Mouse (Mus musculus) spleen, adult 2 months (tissue): ENCODE measurements around the gene Cd300lg. TPM values are rescaled to one million over a fixed set of nuclear protein-coding genes. Genes with fewer than 3 reads are reported as not detected.
A peak's percentile ranks its signal among the peaks of the same experiment; 100 is the strongest.

Source experiments
- DNase-seq, 2 experiments: peaks; one replicate each; pipeline versions ENCODE4 v3.0.0 to v3.0.0-alpha.2; 2012 to 2021; ENCODE audit warnings: low spot score in 2 of 2, low read depth in 1 of 2
- H3K27ac ChIP-seq: fragments of 200-500 bp; 2 replicates; pipeline ENCODE4 v1.5.1; 2012; ENCODE audit warnings: low read length, inconsistent platforms; ENCODE audit not compliant: insufficient read depth
- H3K27me3 ChIP-seq: fragments of 200-500 bp; 2 replicates; pipeline ENCODE4 v1.6.1; 2012; ENCODE audit warnings: mild to moderate bottlenecking, moderate library complexity, low read length, inconsistent platforms; ENCODE audit not compliant: control insufficient read depth, insufficient read depth
- H3K36me3 ChIP-seq: fragments of 200-500 bp; 2 replicates; pipeline ENCODE4 v1.6.1; 2012; ENCODE audit warnings: mild to moderate bottlenecking, low read length, inconsistent platforms; ENCODE audit not compliant: control insufficient read depth, insufficient read depth
- H3K4me1 ChIP-seq: fragments of 200-500 bp; 2 replicates; pipeline ENCODE4 v1.6.1; 2011; ENCODE audit warnings: inconsistent platforms; ENCODE audit not compliant: control insufficient read depth, insufficient read depth, insufficient read length
- H3K4me3 ChIP-seq: fragments of 200-500 bp; 2 replicates; pipeline ENCODE4 v1.5.1; 2011; ENCODE audit warnings: mild to moderate bottlenecking, inconsistent platforms; ENCODE audit not compliant: insufficient read depth, insufficient read length; ENCODE audit errors: extremely low read depth
- CTCF ChIP-seq: fragments of 200-500 bp; IDR thresholded peaks from 2 replicates; pipeline ENCODE4 v1.5.1; 2011; ENCODE audit warnings: mild to moderate bottlenecking, inconsistent platforms; ENCODE audit not compliant: insufficient read depth, insufficient read length, insufficient replicate concordance; ENCODE audit errors: extremely low read depth
- POLR2A ChIP-seq: fragments of 200-500 bp; IDR thresholded peaks from 2 replicates; pipeline ENCODE4 v1.6.1; 2011; ENCODE audit warnings: low read depth, low read length, inconsistent platforms
- WGBS: fragments of 180-500 bp; shearing (Covaris S2); methylation state at CpG from one replicate; pipeline ENCODE4 v1.1.7; 2018; 5-methylcytosine and 5-hydroxymethylcytosine counted together
- polyA plus RNA-seq: library from polyadenylated mRNA; depleted of rRNA; stranded (reverse); fragments of >200 nt; gene quantifications from 2 replicates; pipeline ENCODE4 v1.2.3, GENCODE M21; 2012

Cd300lg gene
- polyA plus RNA-seq, 1 experiment: 12.8 TPM

DNA sequence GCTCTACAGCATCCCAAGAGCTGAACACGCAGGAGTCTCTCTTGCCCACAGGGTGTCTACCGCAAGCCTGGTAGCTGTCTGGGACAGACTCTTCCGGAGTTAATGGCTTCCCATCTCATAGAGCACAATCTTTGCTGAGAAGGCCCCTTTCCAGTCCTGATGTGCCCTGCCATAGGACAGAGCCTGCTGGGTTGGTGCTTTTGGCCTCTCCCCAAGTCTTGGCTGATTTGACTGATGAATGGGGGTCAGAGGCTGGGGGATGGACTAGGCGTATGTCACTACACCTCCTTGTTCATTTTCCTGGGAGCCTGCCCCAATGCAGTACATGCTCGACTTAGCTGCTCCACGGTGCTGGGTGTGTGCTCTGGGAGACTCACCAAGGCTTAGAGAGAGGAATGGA lies 3.5 kb upstream of the Cd300lg start:
- no peaks in the 10 kb centered on the region for H3K36me3 ChIP-seq
- no peaks in the 10 kb centered on the region for H3K4me1 ChIP-seq
- 94% methylated on average over 6 of the region's 6 CpGs for WGBS
- no peak overlapping the region for H3K4me3 ChIP-seq
- H3K27me3 ChIP-seq: no peaks in the 10 kb centered on the region
- H3K27ac ChIP-seq: no peak overlapping the region
- no peak for TF ChIP-seq POLR2A
- no peak for TF ChIP-seq CTCF
- no peak for DNase-seq

DNA sequence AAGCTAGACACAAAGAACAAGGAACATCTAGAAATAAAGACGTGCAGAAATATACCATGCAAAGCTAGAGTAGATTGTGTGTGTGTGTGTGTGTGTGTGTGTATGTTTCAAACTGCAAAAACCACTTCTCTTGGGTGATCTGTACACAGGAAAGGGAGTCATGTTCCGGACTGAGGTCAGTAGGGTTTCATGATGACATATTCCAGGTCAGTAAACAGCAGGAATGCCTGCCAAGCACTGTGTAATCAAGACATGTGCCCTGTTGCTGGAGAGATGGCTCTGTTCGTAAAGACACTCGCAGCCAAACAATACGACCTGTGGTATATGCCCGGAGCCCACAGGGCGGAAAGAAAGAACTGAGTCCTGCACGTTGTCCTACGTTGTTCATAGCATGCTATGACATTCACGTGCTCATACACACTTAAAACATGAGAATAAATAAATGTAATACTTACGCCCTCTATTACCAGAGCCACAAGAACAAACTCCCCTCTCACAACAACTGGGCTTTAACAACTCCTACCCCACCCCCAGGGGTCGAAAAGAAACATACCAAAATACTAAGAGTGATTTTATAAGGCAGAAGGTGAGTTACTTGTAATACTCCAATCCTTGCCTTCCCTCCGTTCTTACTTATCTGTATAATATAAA lies 1.7 kb upstream of the Cd300lg start:
- TF ChIP-seq POLR2A (no peak), CTCF (no peak)
- Histone ChIP-seq H3K27me3 (no peaks in the 10 kb centered on the region), H3K27ac (no peak overlapping the region), H3K4me3 (no peak overlapping the region), H3K36me3 (no peaks in the 10 kb centered on the region), H3K4me1 (no peaks in the 10 kb centered on the region)
- 76% methylated on average over 13 of the region's 13 CpGs for WGBS
- DNase-seq: no peak

DNA sequence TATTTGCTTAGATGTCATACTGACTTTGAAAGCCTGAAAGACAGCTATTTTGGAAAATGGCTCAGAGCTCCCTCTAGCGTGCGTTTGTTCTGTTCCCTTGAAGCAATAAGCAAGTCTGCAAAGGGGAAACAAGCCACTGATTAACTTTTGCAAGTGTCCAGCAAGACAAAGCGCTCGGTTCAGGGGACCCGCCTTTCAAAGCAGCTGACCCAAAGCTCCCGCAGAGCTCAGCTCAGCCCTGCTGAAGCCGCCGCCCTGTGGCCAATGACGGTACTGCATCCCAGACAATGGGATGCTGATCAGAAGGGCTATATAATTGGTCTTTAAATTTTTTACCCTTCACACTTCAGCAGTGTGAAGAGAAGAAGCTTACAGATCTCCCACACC lies 1.2 kb upstream of the Cd300lg start:
- Histone ChIP-seq H3K36me3 (no peaks in the 10 kb centered on the region), H3K27me3 (no peaks in the 10 kb centered on the region), H3K4me1 (no peaks in the 10 kb centered on the region), H3K4me3 (no peak overlapping the region), H3K27ac (no peak overlapping the region)
- DNase-seq: peak; percentile 23 to 66
- under 1% methylated on average over 9 of the region's 9 CpGs for WGBS
- no peak for TF ChIP-seq POLR2A
- TF ChIP-seq CTCF: peak; percentile 75

DNA sequence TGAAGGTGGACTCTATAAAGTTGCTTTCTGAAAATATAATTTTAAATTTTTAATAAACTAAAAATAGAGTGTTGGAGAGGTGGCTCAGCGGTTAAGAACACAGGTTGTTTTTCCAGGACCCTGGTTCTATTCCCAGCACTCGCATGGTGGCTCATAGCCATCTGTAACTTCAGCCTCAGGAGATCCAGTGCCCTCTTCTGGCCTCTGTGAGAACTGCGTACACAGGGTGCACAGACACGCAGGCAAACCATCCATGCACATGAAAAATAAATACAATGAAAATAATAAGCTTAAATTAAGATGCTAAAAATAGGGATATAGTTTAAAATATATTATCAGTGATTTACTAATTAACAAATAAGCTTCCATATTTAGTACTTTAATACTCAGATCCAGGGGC lies 663 bp upstream of the Cd300lg start:
- DNase-seq: no peak
- H3K27ac ChIP-seq: no peak overlapping the region
- no peaks in the 10 kb centered on the region for H3K27me3 ChIP-seq
- WGBS: 82% methylated on average over 4 of the region's 4 CpGs
- no peak overlapping the region for H3K4me3 ChIP-seq
- no peak for TF ChIP-seq POLR2A
- TF ChIP-seq CTCF: no peak
- H3K36me3 ChIP-seq: no peaks in the 10 kb centered on the region
- no peaks in the 10 kb centered on the region for H3K4me1 ChIP-seq

DNA sequence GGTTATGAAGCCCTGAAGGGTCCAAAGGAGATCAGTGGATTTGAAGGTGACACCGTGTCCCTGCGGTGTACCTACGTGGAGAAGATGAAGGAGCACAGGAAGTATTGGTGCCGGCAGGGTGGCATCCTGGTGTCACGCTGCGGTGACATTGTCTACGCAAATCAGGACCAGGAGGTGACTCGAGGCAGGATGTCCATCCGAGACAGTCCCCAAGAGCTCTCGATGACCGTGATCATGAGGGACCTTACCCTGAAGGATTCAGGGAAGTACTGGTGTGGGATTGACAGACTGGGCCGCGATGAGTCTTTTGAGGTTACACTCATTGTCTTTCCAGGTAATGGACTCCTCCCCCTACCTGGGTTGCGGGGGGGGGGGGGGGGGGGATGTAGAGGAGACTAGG lies 1.7 kb downstream of the Cd300lg start:
- Histone ChIP-seq H3K4me1 (no peaks in the 10 kb centered on the region), H3K4me3 (no peak overlapping the region), H3K27me3 (no peaks in the 10 kb centered on the region), H3K27ac (no peak overlapping the region), H3K36me3 (no peaks in the 10 kb centered on the region)
- DNase-seq: no peak
- no peak for TF ChIP-seq CTCF
- no peak for TF ChIP-seq POLR2A
- 95% methylated on average over 14 of the region's 14 CpGs for WGBS

DNA sequence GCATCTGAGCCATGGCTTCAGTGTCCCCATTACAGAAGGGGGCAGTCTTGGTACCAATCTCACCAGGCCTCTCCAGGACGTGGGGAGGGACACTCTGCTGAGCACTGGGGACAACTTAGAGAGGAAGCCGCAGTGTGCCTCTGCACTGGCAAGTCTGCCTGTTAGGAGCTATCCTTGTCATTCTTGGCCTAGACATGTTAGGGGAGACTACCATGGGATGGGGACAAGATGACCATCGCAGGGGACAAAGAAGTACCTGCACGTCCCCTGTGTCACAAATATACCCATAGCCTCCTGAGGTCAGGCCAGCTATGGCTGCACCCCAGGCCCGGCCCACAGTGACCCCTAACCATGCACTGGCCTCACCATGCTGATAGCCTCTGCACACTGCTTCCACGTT lies 2.1 kb downstream of the Cd300lg start:
- Histone ChIP-seq H3K27me3 (no peaks in the 10 kb centered on the region), H3K4me3 (no peak overlapping the region), H3K27ac (no peak overlapping the region), H3K4me1 (no peaks in the 10 kb centered on the region), H3K36me3 (no peaks in the 10 kb centered on the region)
- 85% methylated on average over 6 of the region's 6 CpGs for WGBS
- no peak for DNase-seq
- TF ChIP-seq CTCF (no peak), POLR2A (no peak)

DNA sequence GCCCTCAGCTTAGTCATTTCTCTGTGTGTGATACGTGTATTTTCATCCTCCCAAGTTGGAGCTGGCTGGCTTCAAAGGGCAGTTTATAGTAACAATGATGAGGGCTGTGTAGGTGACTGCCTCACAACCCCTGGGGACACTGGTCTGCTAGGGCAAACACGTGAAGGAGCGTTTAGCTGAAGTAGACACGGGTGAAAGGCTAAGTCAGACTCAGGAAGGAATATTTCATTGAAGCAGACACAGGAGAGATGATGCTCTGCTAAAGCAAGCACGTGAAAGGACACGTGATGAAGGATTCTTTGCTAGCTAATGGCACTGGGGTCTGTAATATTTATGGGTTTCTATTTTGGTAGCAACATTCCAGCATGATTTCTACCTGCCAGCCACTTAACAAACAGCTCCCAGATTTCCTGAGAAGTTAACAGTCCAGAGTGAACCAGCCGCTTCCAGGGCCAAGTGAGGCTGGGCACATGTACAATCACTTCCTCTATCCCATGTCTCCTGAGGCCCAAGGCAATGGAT lies 3.4 kb downstream of the Cd300lg start:
- no peak for DNase-seq
- 85% methylated on average over 7 of the region's 7 CpGs for WGBS
- TF ChIP-seq POLR2A: no peak
- no peak for TF ChIP-seq CTCF
- Histone ChIP-seq H3K27me3 (no peaks in the 10 kb centered on the region), H3K27ac (no peak overlapping the region), H3K36me3 (no peaks in the 10 kb centered on the region), H3K4me1 (no peaks in the 10 kb centered on the region), H3K4me3 (no peak overlapping the region)
